Mouse (Mus musculus): Measurements from ENCODE around the gene Dgki.

DNA sequence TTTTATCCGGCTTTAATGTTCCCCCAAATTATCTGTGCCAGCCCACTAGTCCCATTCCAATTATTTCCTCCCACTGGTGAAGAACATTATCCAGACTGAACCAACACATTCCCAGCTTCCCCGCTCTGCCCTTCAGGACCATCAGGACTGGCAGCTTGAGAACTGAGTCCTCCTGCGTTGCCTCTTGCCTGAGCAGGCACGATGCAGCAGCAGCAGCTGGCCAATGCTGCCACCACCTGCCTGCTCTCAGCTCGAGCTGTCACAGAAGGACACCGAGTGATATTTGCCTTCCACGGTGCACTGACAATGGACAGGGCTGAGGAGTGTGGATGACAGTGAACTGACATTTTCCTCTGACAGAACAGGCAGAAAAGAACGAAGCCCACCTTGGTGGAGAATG lies 261.5 kb downstream of the Dgki start:
- peak; percentile 65 for TF ChIP-seq CTCF (IDR thresholded peaks at IDR 0.05; ENCODE audit: low read depth)
- TF ChIP-seq EP300 (IDR thresholded peaks at IDR 0.05; ENCODE audit: low read depth): no peak
